Mouse (Mus musculus) spleen, postnatal 4 days (tissue): Measurements from ENCODE around the gene Crtap.
"Not testable (repeated sequence)": the region's sequence is repeated elsewhere in the genome, so short reads cannot be mapped to it uniquely, and the experiment has no call there.

Experiments used
- DNase-seq, 2 experiments: peaks; one replicate each; pipeline ENCODE4 v3.0.0; 2022; ENCODE audit warnings: low spot score in 2 of 2

Gene Crtap

GRCm38 (mm10) chr9:114395258-114395657 lies 4.8 kb upstream of the Crtap start:
- no peak for DNase-seq

GRCm38 (mm10) chr9:114394677-114395076 lies 4.2 kb upstream of the Crtap start:
- DNase-seq, result no peak

- not testable (repeated sequence) for DNase-seq
Measured at GRCm38 (mm10) chr9:114394136-114394535, 3.7 kb upstream of the Crtap start.

- no peak for DNase-seq
Measured at GRCm38 (mm10) chr9:114390749-114391075, 237 bp upstream of the Crtap start.

- no peak for DNase-seq
Measured at GRCm38 (mm10) chr9:114389371-114389904, 1.0 kb downstream of the Crtap start.

GRCm38 (mm10) chr9:114388701-114389370 lies 1.6 kb downstream of the Crtap start:
- no peak for DNase-seq

GRCm38 (mm10) chr9:114388288-114388687 lies 2.2 kb downstream of the Crtap start:
- DNase-seq, result no peak

- DNase-seq, result no peak
Measured at GRCm38 (mm10) chr9:114387086-114387485, 3.4 kb downstream of the Crtap start.

GRCm38 (mm10) chr9:114385160-114385559 lies 5.3 kb downstream of the Crtap start:
- DNase-seq, result no peak

GRCm38 (mm10) chr9:114384691-114385090 lies 5.8 kb downstream of the Crtap start:
- no peak for DNase-seq

- DNase-seq, result no peak
Measured at GRCm38 (mm10) chr9:114382936-114383710, 7.4 kb downstream of the Crtap start.

- no peak for DNase-seq
Measured at GRCm38 (mm10) chr9:114380881-114381733, 9.4 kb downstream of the Crtap start.

GRCm38 (mm10) chr9:114379871-114380270 lies 10.6 kb downstream of the Crtap start:
- DNase-seq, result no peak

GRCm38 (mm10) chr9:114377168-114377567 lies 13.3 kb downstream of the Crtap start:
- DNase-seq, result peak in 1 of 2 experiments; percentile 26

- no peak for DNase-seq
Measured at GRCm38 (mm10) chr9:114375276-114375962, 15.1 kb downstream of the Crtap start.

GRCm38 (mm10) chr9:114371717-114372116 lies 18.8 kb downstream of the Crtap start:
- DNase-seq, result peak in 1 of 2 experiments; percentile 19

GRCm38 (mm10) chr9:114369389-114369788 lies 21.1 kb downstream of the Crtap start:
- not testable (repeated sequence) for DNase-seq

GRCm38 (mm10) chr9:114368471-114368858 lies 22.0 kb downstream of the Crtap start:
- no peak for DNase-seq

GRCm38 (mm10) chr9:114367783-114368470 lies 22.5 kb downstream of the Crtap start:
- DNase-seq, result peak; percentile 61 to 75

GRCm38 (mm10) chr9:114329855-114330254 lies 60.6 kb downstream of the Crtap start, which contains the start of gene Bcl2a1c:
TSS of gene Bcl2a1c (plus strand) at chr9:114330135.
- not testable (repeated sequence) for DNase-seq

- DNase-seq, result not testable (repeated sequence)
Measured at GRCm38 (mm10) chr9:114328332-114328731, 62.1 kb downstream of the Crtap start.
